Mouse (Mus musculus) erythroblast, adult 5-6 weeks (primary cell): Measurements from ENCODE around the gene Bnc2. TPM values are rescaled to one million over a fixed set of nuclear protein-coding genes. Genes with fewer than 3 reads are reported as not detected.

Experiments used
- ATAC-seq: replicated peaks from 2 replicates; pipeline ENCODE4 v1.8.0; 2016; ENCODE audit warnings: moderate number of reproducible peaks, mild to moderate bottlenecking, moderate TSS enrichment, inconsistent platforms; ENCODE audit not compliant: poor library complexity, low FRiP score, severe bottlenecking
- total RNA-seq, 2 experiments: library from RNA; stranded (forward) in 1 of 2; stranded (reverse) in 1 of 2; fragments of 150-400 nt in 1 of 2; fragments of 200-764, 138-1000 nt in 1 of 2; gene quantifications; 2 replicates each; pipeline versions ENCODE4 v1.2.3 to v1.2.4; 2015 to 2017; ENCODE audit warnings: low replicate concordance in 2 of 2

Gene Bnc2
- total RNA-seq, 2 experiments from 2014 or later: not detected

DNA sequence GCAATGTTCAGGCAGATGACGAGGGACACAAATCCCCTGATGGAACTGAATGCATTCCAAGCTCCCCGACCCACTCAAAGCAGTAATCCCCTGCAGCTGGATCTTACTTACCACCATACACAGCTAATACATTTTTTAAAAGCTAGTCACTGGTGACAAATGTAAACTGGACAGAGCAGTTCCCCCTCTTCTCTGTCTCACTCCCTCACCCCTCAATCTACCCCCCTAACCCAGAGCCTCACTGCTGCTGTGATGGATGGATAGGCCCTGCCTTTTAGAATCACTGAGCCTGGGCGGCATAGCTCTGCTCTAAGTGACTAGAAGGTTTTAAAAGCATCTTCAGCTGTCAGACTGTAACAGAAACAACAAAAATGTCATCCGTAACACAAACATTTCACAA is 40.3 kb downstream of the Bnc2 start:
- ATAC-seq: no peak

DNA sequence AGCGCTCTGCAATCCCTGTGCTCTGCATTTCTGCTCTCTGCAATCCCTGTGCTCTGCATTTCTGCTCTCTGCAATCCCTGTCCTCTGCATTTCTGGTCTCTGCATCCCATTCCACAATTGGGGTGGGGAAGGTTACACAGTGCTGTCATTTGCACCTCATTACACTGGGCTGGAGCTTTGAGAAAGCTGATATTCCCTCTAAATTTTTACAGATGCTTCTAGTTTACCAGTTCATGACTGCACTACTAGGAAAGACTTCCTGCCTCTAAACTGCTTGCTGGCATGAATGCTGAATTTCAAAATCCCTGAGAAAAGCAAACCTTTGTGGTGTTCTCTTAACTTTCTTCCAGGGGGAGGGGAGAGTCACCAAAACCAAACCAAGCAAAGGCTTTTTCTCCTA is 41.1 kb downstream of the Bnc2 start:
- no peak for ATAC-seq

DNA sequence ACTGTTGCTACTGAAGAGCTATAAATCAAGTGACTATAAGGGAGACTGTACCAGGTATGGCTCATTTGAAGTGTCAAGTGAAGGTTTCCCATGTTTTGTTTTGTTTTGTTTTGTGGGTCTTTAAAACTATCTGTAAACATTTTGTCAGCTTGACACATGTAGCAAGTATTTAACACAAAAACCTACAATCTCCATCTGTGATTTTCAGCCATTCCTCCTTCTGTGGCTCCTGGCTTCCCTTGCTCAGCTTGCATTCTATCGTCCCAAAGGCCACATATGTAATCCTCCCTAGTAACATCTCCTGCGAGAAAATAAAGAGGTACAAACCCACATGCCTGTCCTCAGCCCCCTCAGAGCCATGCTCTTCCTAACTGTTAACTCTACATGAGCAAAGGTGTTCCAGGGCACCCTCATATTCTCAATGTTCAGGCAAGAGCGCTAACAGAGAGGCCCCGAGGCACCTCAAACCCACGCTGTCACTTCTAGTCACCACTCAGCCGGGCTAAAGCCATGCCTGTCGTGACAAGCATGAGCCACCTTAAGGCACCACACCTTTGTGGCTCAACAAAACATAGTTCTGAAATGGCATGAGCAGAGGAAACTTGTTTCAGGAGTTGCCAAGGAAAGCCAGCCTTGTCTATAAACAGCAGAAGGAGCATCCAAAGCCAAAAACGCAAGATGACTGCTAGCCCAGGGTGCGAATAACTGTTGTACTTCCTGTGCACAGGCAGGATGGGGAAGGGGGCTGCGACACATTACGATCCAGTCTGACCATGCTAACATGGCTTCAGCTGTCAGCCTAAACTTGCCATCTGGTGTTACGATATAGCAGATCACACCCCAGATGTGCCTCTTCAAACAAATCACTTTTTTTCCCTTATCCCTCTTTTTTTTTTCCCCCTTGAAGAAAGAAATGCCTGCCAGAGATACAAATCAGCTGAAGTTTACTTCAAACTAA is 42.0 kb downstream of the Bnc2 start:
- no peak for ATAC-seq

DNA sequence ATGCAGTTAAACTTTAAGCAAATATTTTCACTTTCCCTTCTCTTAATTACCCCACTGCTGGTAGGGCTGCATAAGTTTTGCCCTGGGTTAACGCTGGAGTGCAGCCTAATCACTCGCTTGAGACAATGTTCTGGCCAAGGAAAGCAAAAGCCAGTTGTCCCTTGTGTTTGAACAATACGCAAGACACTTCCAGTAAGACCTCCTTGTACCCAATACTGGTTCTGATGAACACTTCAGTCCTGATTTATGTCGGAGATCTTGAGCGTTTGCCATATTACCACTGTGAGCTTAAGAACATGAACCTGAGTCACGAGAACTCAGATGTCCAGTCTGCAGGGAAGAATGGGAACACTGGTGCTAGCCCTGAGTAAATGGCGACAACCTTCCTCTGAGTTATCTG is 47.5 kb downstream of the Bnc2 start:
- ATAC-seq: no peak

DNA sequence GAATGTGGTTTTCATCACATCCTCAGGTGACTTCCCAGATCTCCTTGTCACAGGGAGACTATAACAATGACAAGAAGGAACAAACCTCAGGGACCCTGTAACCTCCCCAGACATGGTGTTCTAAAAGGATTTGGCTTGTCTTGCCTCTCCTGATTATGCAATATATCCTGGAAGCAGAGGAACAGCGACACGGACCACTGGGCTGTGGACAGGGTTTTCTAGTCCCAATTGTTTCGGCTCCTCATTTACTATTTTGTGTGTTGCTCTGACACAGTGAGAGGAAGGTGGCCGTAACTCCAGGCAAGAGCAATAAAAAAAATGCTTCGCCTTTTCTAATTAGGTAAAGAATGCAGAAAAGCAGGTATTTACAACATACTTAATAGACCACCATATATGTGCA is 51.8 kb downstream of the Bnc2 start:
- ATAC-seq: no peak

DNA sequence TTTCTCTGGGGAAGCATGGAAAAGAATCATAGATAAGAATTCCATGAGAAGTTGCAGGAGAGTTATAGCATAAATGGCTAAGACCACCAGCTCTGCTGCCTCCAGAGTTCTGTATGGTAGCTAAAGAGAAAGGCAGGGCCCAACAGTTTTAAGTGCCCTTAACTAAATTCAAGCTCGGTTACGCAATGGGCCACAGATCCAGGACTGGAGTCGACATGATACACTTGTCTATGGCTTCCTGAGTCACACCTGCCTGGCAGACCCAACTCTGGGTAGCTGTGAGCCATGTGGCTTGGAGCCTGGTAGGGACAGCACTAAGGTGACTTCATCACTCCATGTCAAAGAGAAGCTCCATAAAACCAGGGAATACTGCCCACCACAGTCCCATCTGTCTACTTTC is 53.3 kb downstream of the Bnc2 start:
- no peak for ATAC-seq

DNA sequence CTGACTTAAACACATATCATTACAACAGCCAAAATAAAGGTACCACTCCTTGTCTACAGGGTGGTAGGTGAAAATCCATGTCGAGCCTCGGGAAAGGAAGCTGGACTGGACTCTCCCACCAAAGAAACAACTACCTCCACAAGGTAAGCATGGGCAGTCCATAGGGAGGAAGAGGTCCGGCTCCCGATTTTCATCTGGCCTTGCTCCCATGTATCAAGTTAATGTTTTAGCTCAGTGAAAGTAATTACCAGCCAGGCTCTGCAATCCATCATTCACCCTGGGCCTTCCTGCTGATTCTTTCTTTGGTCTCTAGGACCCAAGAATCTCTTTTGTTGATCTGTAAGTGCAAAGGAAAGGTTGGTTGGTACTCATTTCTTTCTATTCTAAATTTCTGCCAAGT is 65.2 kb downstream of the Bnc2 start:
- ATAC-seq: no peak

DNA sequence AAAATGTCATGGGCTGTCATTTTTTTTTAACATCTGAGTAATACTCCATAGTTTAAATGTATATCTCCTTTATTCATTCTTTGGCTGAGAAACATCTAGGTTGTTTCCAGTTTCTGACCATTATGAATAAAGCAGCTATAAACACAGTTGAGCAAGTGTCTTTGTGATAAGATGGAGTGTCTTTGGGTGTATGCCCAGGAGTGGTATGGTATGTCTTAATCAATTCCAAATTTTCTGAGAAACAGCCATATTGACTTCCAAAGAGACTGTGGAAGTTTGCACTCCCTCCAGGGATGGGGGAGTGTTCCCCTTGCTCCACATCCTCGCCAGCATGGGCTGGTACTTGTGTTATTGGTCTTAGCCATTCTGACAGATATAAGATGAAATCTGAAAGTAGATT is 70.6 kb downstream of the Bnc2 start:
- no peak for ATAC-seq

DNA sequence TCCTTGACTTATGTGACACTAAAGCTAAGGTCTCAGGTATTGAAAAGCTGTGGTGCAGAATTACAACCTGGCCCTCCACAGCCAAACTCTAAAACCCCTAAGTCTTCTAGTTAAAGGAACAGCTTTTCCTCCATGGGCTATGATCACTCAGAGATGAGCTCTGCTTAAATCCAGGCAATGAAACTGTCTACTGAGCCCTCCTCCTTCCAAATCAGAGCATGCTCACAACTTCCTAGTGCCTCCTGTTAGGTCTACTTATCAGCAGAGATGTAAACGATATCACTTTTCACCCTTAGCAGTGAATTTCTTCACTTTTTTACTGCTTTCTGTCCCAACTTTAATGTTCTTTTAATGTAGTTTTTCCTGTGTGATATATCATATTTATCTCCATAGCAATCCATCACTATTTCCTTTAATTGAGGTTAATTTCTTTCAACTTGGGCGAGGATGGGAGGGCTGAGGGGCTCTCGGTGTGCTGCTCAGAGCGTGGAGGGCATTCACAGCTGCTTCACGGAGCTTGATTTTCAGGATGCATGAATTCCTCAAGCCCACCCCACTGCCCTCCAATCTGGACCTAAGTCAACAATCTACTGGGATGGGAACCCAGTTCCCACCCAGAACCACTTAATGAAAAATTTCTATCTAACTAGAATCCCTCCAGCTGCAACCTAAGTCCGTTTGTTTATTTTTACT is 94.7 kb downstream of the Bnc2 start:
- no peak for ATAC-seq

DNA sequence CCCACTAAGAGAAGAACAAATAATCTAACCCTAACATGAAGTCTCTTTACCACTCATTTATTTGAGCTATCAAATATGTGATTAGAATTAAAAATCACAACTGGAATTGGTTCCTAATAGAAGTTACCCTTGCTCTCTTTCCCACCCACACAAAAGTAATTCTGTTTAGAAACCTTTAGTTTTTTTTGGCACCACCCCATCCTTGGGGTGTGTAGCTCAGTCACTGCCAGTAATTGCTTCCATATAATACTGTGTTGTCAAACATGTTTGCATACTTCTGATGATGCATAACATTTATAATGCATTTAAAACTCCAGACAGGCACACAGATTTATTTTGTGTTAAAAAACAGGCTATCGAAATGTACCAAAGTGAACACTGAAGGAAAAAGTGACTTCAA is 96.8 kb downstream of the Bnc2 start:
- ATAC-seq: no peak

DNA sequence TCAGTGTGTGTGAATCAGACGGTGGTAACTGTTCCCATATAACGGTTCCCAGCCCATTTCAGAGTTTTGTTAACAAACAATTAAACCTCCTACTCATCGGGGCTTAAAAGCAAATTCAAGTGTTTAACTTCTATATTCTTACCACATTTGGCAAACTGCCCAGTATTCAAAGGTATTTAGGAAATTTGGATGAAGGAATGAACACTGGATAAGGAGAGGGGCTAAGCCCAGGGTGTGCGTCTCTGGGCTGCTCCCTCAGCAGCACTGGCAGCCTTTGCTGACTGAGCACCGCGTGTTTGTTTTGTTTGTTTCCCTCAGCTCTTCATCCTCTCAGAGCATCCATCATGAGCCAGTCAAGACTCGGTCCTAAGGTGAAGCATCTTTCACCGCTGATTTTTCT is 109.0 kb downstream of the Bnc2 start:
- ATAC-seq: no peak

DNA sequence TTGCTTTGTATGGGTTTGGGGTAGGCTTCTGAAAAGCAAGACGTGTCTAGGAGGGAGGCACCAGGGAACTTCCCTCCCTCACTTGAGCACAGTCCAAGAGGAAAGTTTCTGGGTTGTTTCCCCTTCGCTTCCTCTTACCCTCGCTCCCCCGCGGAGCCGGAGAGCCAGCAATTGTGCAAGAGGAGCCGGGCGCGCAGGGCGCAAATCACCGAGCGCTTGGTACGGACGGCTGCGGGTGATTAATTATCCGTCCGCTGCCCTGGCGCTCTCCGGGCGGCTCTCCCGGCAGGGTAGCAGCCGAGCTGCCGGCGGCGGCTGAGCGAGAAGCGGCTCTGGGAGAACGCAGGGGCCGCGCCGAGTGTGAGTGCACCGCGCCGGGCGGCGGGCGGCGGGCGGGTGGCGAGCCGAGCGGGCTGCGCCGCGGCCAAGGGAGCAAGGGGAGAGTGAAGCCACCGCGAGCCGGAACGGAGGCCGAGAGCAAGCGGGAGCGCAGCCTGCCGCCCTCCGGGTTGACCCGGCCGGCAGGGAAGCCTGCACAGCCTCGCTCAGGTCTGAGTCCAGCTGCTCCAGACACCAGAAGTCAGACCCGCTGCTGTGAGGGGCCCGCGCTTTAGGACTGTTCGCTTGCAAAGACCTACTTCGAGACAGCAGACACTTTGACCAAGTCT is 129.7 kb downstream of the Bnc2 start:
- ATAC-seq: no peak

DNA sequence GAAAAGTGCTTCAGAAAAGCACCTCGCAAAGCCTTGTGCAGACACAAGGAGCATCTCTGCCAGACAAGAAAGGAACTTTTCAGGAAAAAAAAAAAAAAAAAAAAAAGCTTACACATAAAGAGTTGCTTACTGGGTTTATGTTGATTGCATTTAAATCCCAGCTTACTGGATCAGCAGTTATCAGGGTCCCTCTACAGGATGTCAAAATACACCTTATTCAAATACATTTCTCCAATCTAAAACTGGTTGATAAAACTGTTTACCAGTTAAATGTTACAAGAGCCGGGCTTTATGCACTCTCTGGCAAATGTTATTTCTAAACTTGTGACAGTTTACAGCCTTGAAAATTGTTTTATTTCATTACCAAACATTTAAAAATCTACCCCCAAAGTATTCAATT is 130.4 kb downstream of the Bnc2 start:
- no peak for ATAC-seq

DNA sequence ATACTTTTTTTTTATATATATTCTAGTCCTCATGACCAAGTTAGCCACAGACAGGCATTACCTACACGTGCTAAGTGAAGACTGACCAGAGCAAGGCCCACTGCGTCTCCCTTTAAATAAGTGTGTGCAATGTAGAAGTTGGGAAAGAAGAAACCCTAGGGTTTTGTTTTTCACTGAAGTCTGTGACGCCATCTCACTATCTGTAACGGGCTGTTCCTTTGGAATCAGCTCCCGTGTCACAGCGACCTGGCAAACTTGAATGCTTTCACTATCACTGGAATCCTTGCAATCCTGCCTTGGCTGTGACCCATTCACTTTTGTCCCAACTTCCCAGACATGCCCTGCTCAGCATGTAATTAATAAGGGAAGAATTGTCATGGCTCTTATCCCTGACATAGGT is 134.5 kb downstream of the Bnc2 start:
- ATAC-seq: no peak

DNA sequence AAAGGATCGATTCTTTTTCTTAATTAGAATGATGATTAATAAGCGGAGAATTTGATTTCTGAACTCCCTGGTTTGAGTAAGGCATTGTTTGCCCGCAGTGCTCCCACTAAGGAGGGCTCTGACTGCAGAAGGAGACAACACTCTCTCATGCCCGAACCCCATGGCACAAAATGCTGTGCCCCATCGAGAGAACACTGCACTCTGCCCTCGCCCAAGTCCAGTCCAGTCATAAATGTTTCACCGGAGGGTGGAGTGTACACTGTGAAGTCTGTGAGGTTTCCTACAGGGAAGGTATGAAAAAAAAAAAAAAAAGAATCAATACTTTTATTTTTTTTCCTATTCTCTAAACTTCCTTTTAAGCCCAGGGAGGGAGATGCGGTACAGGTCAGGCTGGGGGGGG is 135.7 kb downstream of the Bnc2 start:
- no peak for ATAC-seq

DNA sequence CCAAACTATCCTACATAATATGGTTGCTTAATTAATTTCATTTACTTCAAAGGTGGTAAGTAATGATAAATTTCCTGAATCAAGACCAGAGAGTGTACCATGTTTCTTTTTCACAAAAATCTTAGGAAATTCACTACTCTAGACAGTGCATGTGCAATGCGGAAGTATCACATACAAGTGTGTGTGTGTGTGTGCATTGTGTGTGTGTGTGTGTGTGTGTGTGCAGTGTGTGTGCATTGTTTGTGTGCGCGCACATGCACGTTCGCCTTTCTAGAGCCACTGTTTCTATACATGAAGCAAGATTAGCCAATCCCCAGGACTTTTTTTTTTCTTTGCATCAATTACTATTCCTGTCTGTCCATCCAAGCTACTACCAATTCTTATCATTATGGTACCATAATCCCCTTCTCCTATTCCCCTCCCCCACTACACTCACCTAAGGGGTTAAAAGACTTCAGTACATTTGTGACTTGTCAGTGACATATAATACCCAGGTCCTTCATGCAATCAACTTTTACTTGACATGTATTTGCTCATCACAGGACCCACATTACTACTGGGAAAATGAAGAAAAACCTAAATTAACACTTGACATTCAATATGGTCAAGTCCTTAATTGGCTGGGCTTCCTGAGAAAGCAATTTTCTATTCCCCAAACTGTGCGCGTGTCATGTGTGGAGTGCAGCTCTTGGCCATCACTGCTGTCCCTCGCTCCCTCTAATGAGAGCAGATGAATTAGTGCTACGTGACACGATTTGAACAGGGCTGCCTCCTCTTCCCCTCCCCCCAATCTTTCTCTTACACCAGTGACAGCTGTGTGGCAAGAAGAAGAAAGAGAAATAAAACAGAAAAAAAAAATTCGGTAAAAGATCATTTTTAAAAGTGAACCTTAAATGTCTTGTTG is 145.9 kb downstream of the Bnc2 start:
- ATAC-seq: no peak

DNA sequence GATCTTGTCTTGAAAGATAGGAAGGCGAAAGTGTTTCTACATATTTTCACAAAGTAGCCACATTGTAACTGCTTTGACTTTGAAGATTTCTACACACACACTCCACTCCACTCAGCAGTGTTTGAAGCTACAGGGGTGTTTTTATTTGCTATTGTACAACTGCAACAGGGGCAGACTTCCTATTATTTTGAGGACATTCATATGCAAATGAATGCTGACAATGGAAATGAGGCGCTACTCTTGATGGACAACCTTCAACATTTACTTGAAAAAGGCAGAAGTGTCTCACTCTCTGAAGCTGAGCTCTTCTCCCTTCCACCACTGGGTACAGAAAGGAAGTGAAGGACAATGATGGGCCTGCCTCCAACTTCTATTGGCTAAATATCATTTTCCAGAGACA is 146.7 kb downstream of the Bnc2 start:
- ATAC-seq: no peak

DNA sequence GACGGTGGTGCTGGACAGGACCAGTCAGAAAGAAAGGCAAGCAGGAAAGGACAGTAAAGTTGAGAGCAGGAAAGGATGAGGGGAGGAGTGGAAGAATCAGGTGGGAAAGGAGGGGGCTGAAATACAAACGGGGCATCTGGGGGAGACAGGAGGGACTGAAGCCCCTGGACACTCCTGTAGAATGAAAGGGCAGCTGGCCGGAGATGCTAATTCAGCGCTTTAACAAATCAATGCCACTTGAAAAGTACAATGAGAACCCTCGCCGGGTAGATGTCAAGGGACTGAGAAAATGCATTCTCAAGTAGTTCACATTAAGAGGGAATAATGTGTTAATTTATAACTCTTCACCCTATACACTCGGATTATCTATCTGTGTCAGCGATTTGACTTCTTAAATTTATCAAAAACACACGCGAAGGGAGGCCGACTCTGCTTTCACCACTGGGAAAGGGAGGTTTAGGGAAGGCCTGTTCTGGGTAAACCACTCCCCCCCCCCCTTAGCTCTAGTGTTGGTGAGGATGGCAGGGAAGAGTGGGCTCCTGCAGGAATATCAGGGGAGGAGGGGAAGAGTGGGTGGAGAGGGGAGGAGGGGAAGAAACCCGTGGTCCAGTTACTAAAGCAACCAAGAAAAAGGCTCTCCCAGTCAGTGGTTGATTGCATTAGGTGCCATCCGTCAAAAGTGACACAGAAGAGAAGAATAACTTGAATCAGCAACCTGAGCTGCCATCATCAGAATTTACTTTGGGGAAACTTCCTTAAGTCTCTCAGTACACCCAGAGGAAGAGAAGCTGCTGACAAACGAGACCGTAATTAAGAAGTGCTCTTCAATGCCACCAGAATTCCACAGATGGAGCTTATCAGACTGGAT is 147.8 kb downstream of the Bnc2 start:
- ATAC-seq: no peak

DNA sequence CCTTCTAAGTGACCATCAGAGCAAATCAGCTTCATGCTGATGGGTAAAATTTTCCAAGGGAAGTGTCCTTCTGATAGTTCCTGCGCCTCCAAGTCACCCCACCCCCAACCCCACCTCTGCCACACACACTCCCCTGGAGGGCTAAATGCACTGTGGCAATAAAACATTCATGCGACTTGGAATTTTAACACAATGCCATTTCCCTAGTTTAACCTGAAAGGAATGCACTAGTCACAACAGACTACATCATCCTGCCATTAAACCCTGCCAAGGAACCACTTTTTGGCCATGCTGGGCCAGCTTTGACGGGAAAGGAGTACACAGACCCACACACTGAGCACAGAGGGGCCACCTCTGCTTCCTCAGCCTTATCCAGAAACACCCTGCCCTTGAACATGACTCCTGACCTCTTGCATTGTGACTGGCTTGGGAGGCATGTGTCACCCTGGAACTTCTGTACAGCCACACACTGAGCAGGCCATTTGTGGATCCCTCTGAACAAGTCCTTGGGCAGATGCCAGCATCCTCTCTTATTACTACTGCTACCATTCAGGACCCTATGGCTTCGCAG is 151.3 kb downstream of the Bnc2 start:
- ATAC-seq: no peak
